Mouse (Mus musculus) brain, embryonic 14.5 days (tissue): ENCODE measurements at regions not wholly inside any gene's neighbourhood (a gene's known extent, or its start where the extent isn't known, plus 50 kb on each side); places are given as distances from the start of the nearest gene placed in this dataset.

Experiments
- DNase-seq: peaks from one replicate; pipeline ENCODE4 v3.0.0-alpha.2; 2011; ENCODE audit warnings: low read depth
- CTCF ChIP-seq: fragments of 200-500 bp; IDR thresholded peaks from 2 replicates; pipeline ENCODE4 v1.5.1; 2012; ENCODE audit warnings: inconsistent platforms, mild to moderate bottlenecking, moderate library complexity, borderline replicate concordance; ENCODE audit not compliant: insufficient read depth, insufficient read length; ENCODE audit errors: extremely low read depth
- POLR2A ChIP-seq: fragments of 200-500 bp; IDR thresholded peaks from 2 replicates; pipeline ENCODE4 v1.6.1; 2012; ENCODE audit warnings: mild to moderate bottlenecking, inconsistent platforms, borderline replicate concordance; ENCODE audit not compliant: poor library complexity, insufficient read depth, insufficient read length, severe bottlenecking; ENCODE audit errors: extremely low read depth

- no peak for DNase-seq
Observed at GRCm38 (mm10) chr4:142348910-142349309, 109.7 kb upstream of the Kazn start.

GRCm38 (mm10) chr4:142342482-142343206 is 103.4 kb upstream of the Kazn start:
- TF ChIP-seq CTCF (no peak), POLR2A (no peak)
- DNase-seq: peak; percentile 73

More at GRCm38 (mm10) chr4:142348910-142349309, 109.7 kb upstream of the Kazn start:
- TF ChIP-seq CTCF (peak; percentile 61), POLR2A (no peak)

GRCm38 (mm10) chr4:142341305-142341704 is 102.1 kb upstream of the Kazn start:
- TF ChIP-seq CTCF (no peak), POLR2A (no peak)
- peak; percentile 44 for DNase-seq

- TF ChIP-seq POLR2A (no peak), CTCF (peak; percentile 8; the same call in 1 of the 2 replicates)
- peak; percentile 90 for DNase-seq
Observed at GRCm38 (mm10) chr4:142340057-142340456, 100.9 kb upstream of the Kazn start.

- peak; percentile 74 for DNase-seq
- TF ChIP-seq CTCF (no peak), POLR2A (no peak)
Observed at GRCm38 (mm10) chr4:142337701-142338100, 98.5 kb upstream of the Kazn start.

GRCm38 (mm10) chr4:142336943-142337342 is 97.7 kb upstream of the Kazn start:
- TF ChIP-seq POLR2A (no peak), CTCF (no peak)
- DNase-seq: peak; percentile 79

- no peak for TF ChIP-seq CTCF
- no peak for TF ChIP-seq POLR2A
Observed at GRCm38 (mm10) chr4:142334084-142334483, 94.9 kb upstream of the Kazn start.

GRCm38 (mm10) chr4:142330599-142330998 is 91.4 kb upstream of the Kazn start:
- peak; percentile 46; the same call in 1 of the 2 replicates for TF ChIP-seq CTCF
- no peak for TF ChIP-seq POLR2A
- no peak for DNase-seq

More at GRCm38 (mm10) chr4:142334084-142334483, 94.9 kb upstream of the Kazn start:
- no peak for DNase-seq

GRCm38 (mm10) chr4:142329600-142329999 is 90.4 kb upstream of the Kazn start:
- DNase-seq: no peak
- TF ChIP-seq CTCF: no peak
- no peak for TF ChIP-seq POLR2A

- no peak for DNase-seq
- TF ChIP-seq POLR2A: no peak
- TF ChIP-seq CTCF: no peak
Observed at GRCm38 (mm10) chr4:142326511-142326910, 87.3 kb upstream of the Kazn start.

GRCm38 (mm10) chr4:142321209-142321863 is 82.1 kb upstream of the Kazn start:
- peak; percentile 78 for DNase-seq
- TF ChIP-seq POLR2A: no peak
- TF ChIP-seq CTCF: no peak

GRCm38 (mm10) chr4:142310282-142310681 is 71.1 kb upstream of the Kazn start:
- DNase-seq: peak; percentile 34

GRCm38 (mm10) chr4:142308271-142308670 is 69.1 kb upstream of the Kazn start:
- TF ChIP-seq POLR2A (no peak), CTCF (no peak)
- no peak for DNase-seq

More at GRCm38 (mm10) chr4:142310282-142310681, 71.1 kb upstream of the Kazn start:
- no peak for TF ChIP-seq CTCF
- TF ChIP-seq POLR2A: no peak
